Mouse (Mus musculus) retina, postnatal 7 days (tissue): Measurements from ENCODE around the gene Golga4.

Experiments
- DNase-seq: peaks from one replicate; pipeline ENCODE4 v3.0.0-alpha.2; 2012; ENCODE audit warnings: low read depth, low spot score

Gene Golga4

GRCm38 (mm10) chr9:118622376-118623166, 116.5 kb downstream of the Golga4 start:
- DNase-seq, result no peak

GRCm38 (mm10) chr9:118623483-118623882, 117.4 kb downstream of the Golga4 start:
- DNase-seq, result no peak

- no peak for DNase-seq
These were observed 118.1 kb downstream of the Golga4 start for GRCm38 (mm10) chr9:118624146-118624545.

GRCm38 (mm10) chr9:118629763-118630379, 123.8 kb downstream of the Golga4 start:
- DNase-seq, result no peak
